Mouse (Mus musculus): ENCODE results near the gene Grik3.

Grik3 gene

DNA sequence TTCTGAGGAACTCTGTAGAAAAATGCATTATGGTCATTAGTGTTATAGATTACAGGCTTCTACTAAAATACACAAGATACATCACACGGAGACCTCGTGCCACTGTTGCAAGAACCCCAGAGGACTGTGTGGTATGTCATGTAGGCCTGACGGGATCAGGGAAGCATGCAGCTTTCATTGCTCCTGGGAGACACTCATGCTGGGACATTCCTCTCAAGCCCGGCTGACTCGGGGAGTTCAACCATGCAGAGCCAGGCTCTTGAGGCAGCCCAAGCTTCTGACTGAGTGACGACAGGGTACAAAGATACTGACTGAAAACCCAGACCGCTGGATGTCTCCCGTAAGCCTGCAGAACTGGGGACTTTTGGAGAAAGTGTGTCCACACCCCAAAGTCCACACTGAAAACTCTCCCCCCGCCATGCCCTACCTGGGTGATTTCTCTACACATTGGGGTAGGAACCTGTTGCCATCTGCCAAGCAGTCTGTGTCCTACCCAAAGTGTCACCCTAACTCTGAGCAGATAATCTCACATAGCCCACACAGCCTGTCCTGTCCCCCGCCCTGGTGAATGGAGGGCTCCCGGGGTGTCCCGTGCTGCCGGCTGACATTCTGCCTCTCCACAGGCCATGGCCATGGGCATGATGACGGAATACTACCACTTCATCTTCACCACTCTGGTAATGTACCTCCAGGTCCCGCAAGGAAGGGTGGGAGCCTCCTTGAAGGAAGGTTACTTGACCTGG lies 150.6 kb downstream of the Grik3 start:
- DNase-seq (ENCODE audit: low read depth, low spot score) = no peak

DNA sequence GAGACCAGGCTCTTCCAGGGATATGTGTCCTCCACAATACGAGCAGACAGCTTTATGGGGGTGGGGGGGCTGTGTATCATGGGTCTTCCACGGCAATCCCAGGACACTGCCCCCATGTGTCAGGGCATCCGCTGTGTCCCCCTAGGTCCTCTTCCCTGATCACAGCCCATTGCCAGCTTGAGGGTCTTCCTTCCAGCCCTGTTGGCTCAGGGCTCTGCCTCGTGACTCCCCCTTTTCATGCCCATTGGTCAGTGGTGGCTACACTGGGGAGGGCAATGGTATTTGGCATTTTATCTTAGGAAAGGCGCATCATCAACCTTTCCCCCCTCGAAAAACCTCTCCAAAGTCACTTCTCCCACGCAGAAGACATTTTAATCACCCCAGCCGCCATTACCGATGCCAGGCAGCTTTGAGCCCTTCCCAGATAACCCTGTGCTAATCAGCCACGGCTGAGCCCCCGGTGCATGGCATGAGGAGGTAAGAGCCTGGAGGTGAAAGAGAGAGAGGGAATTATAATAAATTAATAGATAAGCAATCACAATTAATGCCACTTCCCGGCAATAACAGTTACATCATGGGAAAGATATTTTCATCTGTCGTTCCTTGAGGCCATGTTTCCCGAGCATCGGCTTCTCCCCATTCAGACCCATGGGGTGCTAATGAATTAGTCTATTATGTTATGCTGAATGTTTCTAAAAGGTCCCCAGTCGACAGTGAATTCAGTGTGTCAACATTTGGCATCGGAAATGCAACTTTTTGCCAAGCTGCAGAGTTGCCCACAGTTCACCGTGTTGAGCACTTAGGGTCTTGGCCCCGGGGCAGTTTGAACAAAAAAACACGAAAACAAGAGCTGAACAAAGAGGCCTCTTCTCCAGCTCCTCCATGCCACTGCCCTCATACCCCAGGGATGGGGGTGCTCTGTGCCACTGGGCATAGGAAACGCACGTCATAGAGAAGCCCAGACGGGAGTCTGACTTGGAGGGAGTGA lies 154.4 kb downstream of the Grik3 start:
- DNase-seq (ENCODE audit: low read depth, low spot score) = no peak

GRCm38 (mm10) chr4:125651676-125652246 lies 161.3 kb downstream of the Grik3 start:
- peak; percentile 32 for DNase-seq (ENCODE audit: low read depth, low spot score)

- DNase-seq (ENCODE audit: low read depth, low spot score) = no peak
These were observed 165.5 kb downstream of the Grik3 start for GRCm38 (mm10) chr4:125656031-125656430.

- DNase-seq (ENCODE audit: low read depth, low spot score) = no peak
These were observed 167.9 kb downstream of the Grik3 start for GRCm38 (mm10) chr4:125658376-125658775.

- DNase-seq (ENCODE audit: low read depth, low spot score) = no peak
These were observed 171.5 kb downstream of the Grik3 start for GRCm38 (mm10) chr4:125661982-125662381.

DNA sequence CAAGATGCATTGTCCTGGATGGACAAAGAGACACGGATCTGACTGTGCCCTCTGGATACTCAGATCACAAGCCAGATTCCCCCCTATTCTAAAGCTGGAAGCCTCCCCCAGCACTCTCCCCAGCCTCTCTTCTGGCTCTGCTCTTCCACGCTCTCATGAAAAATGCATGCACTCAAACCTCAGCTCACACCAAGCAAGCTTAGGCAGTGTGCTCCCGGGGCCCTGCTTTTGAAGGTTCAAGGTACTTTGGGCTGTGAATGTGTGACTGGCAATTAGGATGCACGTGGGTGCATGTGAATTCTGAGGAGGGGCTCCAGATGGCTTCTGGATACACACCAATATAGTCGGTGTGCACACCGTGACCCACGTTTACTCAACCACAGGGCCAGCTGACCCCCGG lies 172.8 kb downstream of the Grik3 start:
- DNase-seq (ENCODE audit: low read depth, low spot score) = no peak

GRCm38 (mm10) chr4:125665955-125666354 lies 175.5 kb downstream of the Grik3 start:
- DNase-seq (ENCODE audit: low read depth, low spot score) = peak; percentile 77

GRCm38 (mm10) chr4:125682007-125682406 lies 191.5 kb downstream of the Grik3 start:
- DNase-seq (ENCODE audit: low read depth, low spot score) = no peak

- DNase-seq (ENCODE audit: low read depth, low spot score) = no peak
These were observed 196.6 kb downstream of the Grik3 start for GRCm38 (mm10) chr4:125687078-125687477.

DNA sequence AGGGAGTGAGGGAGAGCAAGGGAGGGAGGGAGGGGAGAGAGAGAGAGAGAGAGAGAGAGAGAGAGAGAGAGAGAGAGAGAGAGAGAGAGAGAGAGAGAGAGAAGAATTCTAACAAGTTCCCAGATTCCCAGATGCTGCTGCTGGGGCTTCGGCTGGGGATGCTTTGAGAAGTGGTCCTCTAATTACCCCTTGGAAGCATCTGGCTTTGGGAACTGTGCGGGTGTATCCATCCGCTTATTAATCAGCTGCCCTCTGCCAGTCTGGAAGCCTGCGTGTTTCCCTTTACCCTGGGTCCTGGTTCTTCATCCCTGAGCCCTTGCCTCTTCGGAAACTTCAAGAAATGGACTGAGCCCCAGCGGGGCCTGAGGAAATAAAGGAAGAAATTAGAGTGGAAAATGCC lies 204.9 kb downstream of the Grik3 start:
- peak; percentile 27 for DNase-seq (ENCODE audit: low read depth, low spot score)

GRCm38 (mm10) chr4:125696182-125696939 lies 205.9 kb downstream of the Grik3 start:
- no peak for DNase-seq (ENCODE audit: low read depth, low spot score)

DNA sequence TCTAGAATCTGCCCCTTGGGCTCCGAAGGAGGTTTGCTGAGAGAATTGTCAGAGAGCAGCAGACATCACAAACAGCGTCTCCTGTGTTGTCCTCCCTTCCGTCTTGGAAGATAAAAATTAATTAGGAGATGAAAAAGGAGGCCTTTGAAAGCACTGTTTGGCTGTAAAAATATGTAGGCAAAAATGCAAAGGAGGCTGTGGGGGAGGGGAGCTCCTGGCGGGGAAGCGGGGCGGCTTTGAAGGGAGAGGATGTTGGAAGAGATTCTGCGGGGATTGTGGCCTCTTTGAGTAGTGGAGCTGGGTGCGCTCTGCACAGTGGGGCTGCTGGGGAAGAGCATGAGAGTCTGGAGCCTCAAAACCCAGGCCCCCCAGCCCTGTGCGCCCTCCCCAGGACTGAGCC lies 207.1 kb downstream of the Grik3 start:
- DNase-seq (ENCODE audit: low read depth, low spot score) = no peak

DNA sequence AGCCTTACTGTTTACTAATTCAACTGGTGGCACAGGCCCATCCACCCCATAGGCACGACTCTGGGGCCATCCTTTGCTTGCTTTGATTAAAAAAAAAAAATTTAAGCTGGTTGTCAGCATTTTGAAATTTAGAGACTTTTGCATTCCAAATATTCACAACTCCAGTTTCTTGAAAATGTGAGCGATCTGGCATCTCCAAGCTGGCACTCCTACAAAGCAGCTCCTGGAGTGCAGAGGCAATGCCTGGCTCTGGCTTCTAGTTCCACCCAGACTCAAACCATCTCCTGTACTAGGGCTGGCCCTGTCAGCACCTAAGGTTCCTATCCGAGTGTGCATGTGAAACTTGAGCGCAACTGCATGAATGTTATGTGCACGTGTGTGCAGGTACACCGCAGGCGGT lies 208.6 kb downstream of the Grik3 start:
- DNase-seq (ENCODE audit: low read depth, low spot score) = no peak

DNA sequence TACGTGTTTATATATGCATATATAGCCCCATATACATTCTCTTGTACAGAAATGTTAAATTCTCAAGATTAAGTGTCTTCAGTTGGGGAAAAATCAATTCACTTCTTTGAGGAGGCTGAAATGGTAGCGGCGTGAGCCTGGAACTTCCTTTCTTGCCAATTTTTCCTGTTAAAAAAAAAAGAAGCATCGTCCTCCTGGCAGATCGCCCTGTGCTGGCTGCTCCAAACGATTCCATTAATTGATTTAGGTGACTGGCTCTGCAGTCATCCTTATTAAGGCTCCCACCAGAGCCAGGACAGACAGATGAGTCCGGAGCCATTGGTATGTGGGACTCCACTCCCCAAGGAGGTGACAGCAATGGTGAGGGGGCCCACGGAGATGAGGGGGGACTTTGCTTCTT lies 209.8 kb downstream of the Grik3 start:
- DNase-seq (ENCODE audit: low read depth, low spot score) = no peak

GRCm38 (mm10) chr4:125702607-125703309 lies 212.3 kb downstream of the Grik3 start:
- no peak for DNase-seq (ENCODE audit: low read depth, low spot score)

- DNase-seq (ENCODE audit: low read depth, low spot score) = peak; percentile 39
These were observed 212.8 kb downstream of the Grik3 start for GRCm38 (mm10) chr4:125703310-125703690.

GRCm38 (mm10) chr4:125705746-125706145 lies 215.2 kb downstream of the Grik3 start:
- no peak for DNase-seq (ENCODE audit: low read depth, low spot score)

GRCm38 (mm10) chr4:125709716-125710115 lies 219.2 kb downstream of the Grik3 start:
- DNase-seq (ENCODE audit: low read depth, low spot score) = no peak

- DNase-seq (ENCODE audit: low read depth, low spot score) = no peak
These were observed 227.4 kb downstream of the Grik3 start for GRCm38 (mm10) chr4:125717881-125718280.

Measured in forelimb bud, embryonic 11.5 days (tissue).